Mouse (Mus musculus): ENCODE results near the gene Gm33543. TPM values are rescaled to one million over a fixed set of nuclear protein-coding genes. Genes with fewer than 3 reads are reported as not detected.

The Gm33543 gene
- total and polyA plus RNA-seq, 3 experiments = not detected

DNA sequence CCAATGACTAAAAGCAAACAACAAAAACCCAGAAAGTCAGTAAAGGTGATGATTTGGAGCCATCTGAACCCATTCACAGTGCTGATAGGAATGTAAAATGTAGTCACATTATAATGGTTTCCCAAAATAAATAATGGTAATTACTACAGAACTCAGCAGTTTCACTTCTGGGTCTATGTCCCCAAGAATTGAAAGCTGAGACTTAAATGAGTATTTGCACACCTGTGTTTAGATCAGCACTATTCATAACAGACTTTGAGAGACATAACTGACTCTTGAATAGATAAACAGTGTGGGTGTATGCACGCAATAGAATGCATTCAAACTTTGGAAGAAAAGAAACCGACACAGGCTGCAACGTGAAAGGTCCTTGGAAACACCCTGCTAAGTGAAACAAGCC is 4.0 kb upstream of the Gm33543 start:
- no peaks in the 10 kb centered on the region for H3K27me3 ChIP-seq (ENCODE audit: control insufficient read depth in 1 of 2, insufficient read depth in 2 of 2, low read length in 2 of 2)
- H3K27ac ChIP-seq (ENCODE audit: control insufficient read depth, low read depth, low read length) = no peak overlapping the region
- H3K4me3 ChIP-seq (ENCODE audit: control insufficient read depth in 1 of 2, insufficient read depth in 1 of 2, low read depth in 2 of 2, low read length in 2 of 2) = no peak overlapping the region
- no peaks in the 10 kb centered on the region for H3K36me3 ChIP-seq (ENCODE audit: control insufficient read depth in 1 of 2, insufficient read depth in 2 of 2, low read length in 2 of 2)
- no peaks in the 10 kb centered on the region for H3K79me2 ChIP-seq (ENCODE audit: control insufficient read depth, insufficient read depth, low read length, poor library complexity)
- no peaks in the 10 kb centered on the region for H3K4me1 ChIP-seq (ENCODE audit: control insufficient read depth in 1 of 2, insufficient read depth in 2 of 2, low read length in 2 of 2)
- DNase-seq (ENCODE audit: low read depth, low spot score) = no peak
- no peaks in the 10 kb centered on the region for H3K9me3 ChIP-seq (replicated peaks; ENCODE audit: insufficient read depth, low read length)
- TF ChIP-seq JUND (IDR thresholded peaks at IDR 0.05; ENCODE audit: low read depth, low read length) (no peak), HCFC1 (IDR thresholded peaks at IDR 0.05; ENCODE audit: low read depth, low read length) (no peak), TCF12 (IDR thresholded peaks at IDR 0.05; ENCODE audit: low read depth, low read length) (no peak), CTCF (IDR thresholded peaks at IDR 0.05 in 2 of 3, conservative IDR thresholded peaks at IDR 0.05 in 1 of 3; ENCODE audit: control insufficient read depth in 1 of 3, insufficient read depth in 1 of 3, low read depth in 2 of 3, low read length in 3 of 3, poor library complexity in 1 of 3, severe bottlenecking in 1 of 3) (no peak), TAL1 (IDR thresholded peaks at IDR 0.05; ENCODE audit: low read length) (no peak), MYB (IDR thresholded peaks at IDR 0.05; ENCODE audit: low read depth, low read length) (no peak), MYC (IDR thresholded peaks at IDR 0.05; ENCODE audit: low read depth, low read length) (no peak), POLR2AphosphoS5 (IDR thresholded peaks at IDR 0.05; ENCODE audit: borderline replicate concordance, low read depth, low read length) (no peak), ETS1 (IDR thresholded peaks at IDR 0.05; ENCODE audit: low read depth, low read length) (no peak), USF1 (IDR thresholded peaks at IDR 0.05; ENCODE audit: low read depth, low read length) (no peak), ZC3H11A (IDR thresholded peaks at IDR 0.05; ENCODE audit: low read depth, low read length) (no peak), UBTF (IDR thresholded peaks at IDR 0.05; ENCODE audit: borderline replicate concordance, insufficient read depth, low read depth, low read length) (no peak), ELF1 (IDR thresholded peaks at IDR 0.05; ENCODE audit: low read depth, low read length) (no peak), MXI1 (IDR thresholded peaks at IDR 0.05; ENCODE audit: low read depth, low read length) (no peak), SMC3 (IDR thresholded peaks at IDR 0.05; ENCODE audit: low read depth, low read length) (no peak)
- H3K9ac ChIP-seq (ENCODE audit: control insufficient read depth, low read depth, low read length, poor library complexity, severe bottlenecking) = no peak overlapping the region

- no peaks in the 10 kb centered on the region for H3K4me1 ChIP-seq (ENCODE audit: control insufficient read depth in 1 of 2, insufficient read depth in 2 of 2, low read length in 2 of 2)
- no peak overlapping the region for H3K9ac ChIP-seq (ENCODE audit: control insufficient read depth, low read depth, low read length, poor library complexity, severe bottlenecking)
- no peaks in the 10 kb centered on the region for H3K27me3 ChIP-seq (ENCODE audit: control insufficient read depth in 1 of 2, insufficient read depth in 2 of 2, low read length in 2 of 2)
- H3K9me3 ChIP-seq (replicated peaks; ENCODE audit: insufficient read depth, low read length) = no peaks in the 10 kb centered on the region
- no peak overlapping the region for H3K4me3 ChIP-seq (ENCODE audit: control insufficient read depth in 1 of 2, insufficient read depth in 1 of 2, low read depth in 2 of 2, low read length in 2 of 2)
- H3K36me3 ChIP-seq (ENCODE audit: control insufficient read depth in 1 of 2, insufficient read depth in 2 of 2, low read length in 2 of 2) = no peaks in the 10 kb centered on the region
- H3K27ac ChIP-seq (ENCODE audit: control insufficient read depth, low read depth, low read length) = no peak overlapping the region
- no peaks in the 10 kb centered on the region for H3K79me2 ChIP-seq (ENCODE audit: control insufficient read depth, insufficient read depth, low read length, poor library complexity)
- DNase-seq (ENCODE audit: low read depth, low spot score) = no peak
- no peak for TF ChIP-seq RAD21 (IDR thresholded peaks at IDR 0.05; ENCODE audit: low read depth, low read length)
- TF ChIP-seq GABPA (IDR thresholded peaks at IDR 0.05; ENCODE audit: low read depth, low read length) = no peak
- TF ChIP-seq ZC3H11A (IDR thresholded peaks at IDR 0.05; ENCODE audit: low read depth, low read length) = no peak
- no peak for TF ChIP-seq MEF2A (IDR thresholded peaks at IDR 0.05; ENCODE audit: extremely low read depth, insufficient replicate concordance, low read depth, low read length, poor library complexity, severe bottlenecking)
- TF ChIP-seq MAFK (IDR thresholded peaks at IDR 0.05; ENCODE audit: borderline replicate concordance, low read depth, low read length) = no peak
- TF ChIP-seq ZNF384 (IDR thresholded peaks at IDR 0.05; ENCODE audit: low read depth, low read length) = no peak
- no peak for TF ChIP-seq UBTF (IDR thresholded peaks at IDR 0.05; ENCODE audit: borderline replicate concordance, insufficient read depth, low read depth, low read length)
- no peak for TF ChIP-seq ZMIZ1 (IDR thresholded peaks at IDR 0.05; ENCODE audit: low read depth, low read length)
- TF ChIP-seq TCF12 (IDR thresholded peaks at IDR 0.05; ENCODE audit: low read depth, low read length) = no peak
- no peak for TF ChIP-seq JUND (IDR thresholded peaks at IDR 0.05; ENCODE audit: low read depth, low read length)
- no peak for TF ChIP-seq ZKSCAN1 (IDR thresholded peaks at IDR 0.05; ENCODE audit: low read depth, low read length)
- no peak for TF ChIP-seq SMC3 (IDR thresholded peaks at IDR 0.05; ENCODE audit: low read depth, low read length)
- TF ChIP-seq ETS1 (IDR thresholded peaks at IDR 0.05; ENCODE audit: low read depth, low read length) = no peak
- no peak for TF ChIP-seq POLR2A (IDR thresholded peaks at IDR 0.05; ENCODE audit: control insufficient read depth in 1 of 2, insufficient read depth in 1 of 2, low read depth in 1 of 2, low read length in 2 of 2, poor library complexity in 1 of 2)
- no peak for TF ChIP-seq TAL1 (IDR thresholded peaks at IDR 0.05; ENCODE audit: low read length)
- no peak for TF ChIP-seq NELFE (IDR thresholded peaks at IDR 0.05; ENCODE audit: low read depth, low read length)
- no peak for TF ChIP-seq MAZ (IDR thresholded peaks at IDR 0.05; ENCODE audit: low read depth, low read length)
- TF ChIP-seq CHD2 (IDR thresholded peaks at IDR 0.05; ENCODE audit: low read length) = no peak
Observed at GRCm38 (mm10) chr10:95846281-95846680, 3.6 kb upstream of the Gm33543 start.

Data from MEL (cell line).